Mouse (Mus musculus): ENCODE data around the gene Fblim1. TPM values are rescaled to one million over a fixed set of nuclear protein-coding genes. Genes with fewer than 3 reads are reported as not detected.

Fblim1 gene
- polyA plus RNA-seq, 1 experiment from 2014 or later: 1.8 TPM

DNA sequence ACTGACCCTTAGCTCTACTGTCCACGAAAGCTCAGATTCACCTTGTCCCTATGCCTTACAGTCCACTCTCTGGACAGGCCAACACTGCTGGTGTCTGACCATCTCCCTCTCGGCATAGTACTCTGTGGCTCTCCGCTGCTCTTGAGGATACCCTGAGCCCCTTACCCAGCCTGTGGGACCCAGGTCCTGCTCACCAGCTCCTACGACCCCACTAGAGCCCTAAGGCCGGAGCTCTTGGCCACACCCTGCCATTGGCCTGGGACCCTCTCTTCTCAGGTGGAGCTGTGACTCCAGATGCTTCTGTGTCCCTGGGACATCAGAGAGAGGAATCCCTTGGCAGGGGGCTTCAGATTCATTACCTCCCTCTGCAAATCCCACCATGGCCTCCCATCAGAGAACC, 475 bp downstream of the Fblim1 start:
- ATAC-seq (no peak), DNase-seq (no peak)
- no peaks in the 10 kb centered on the region for H3K27me3 ChIP-seq (ENCODE audit: insufficient read depth, low read length)
- 0 out of 2 replicates have a peak overlapping the region, but pooled peaks have one; percentile 21 for H3K9ac ChIP-seq (replicated peaks)
- 73% methylated on average over 5 of the region's 5 CpGs for whole genome bisulfite sequencing (ENCODE audit: insufficient replicate concordance)
- H3K27ac ChIP-seq (ENCODE audit: low read depth): no peak overlapping the region
- H3K4me2 ChIP-seq (ENCODE audit: low read depth, low read length): no peak overlapping the region
- no peaks in the 10 kb centered on the region for H3K36me3 ChIP-seq (replicated peaks; ENCODE audit: insufficient read depth, low read length)
- H3K4me3 ChIP-seq (ENCODE audit: low read depth, low read length): no peak overlapping the region
- peaks cover 9% of the 10 kb centered on the region for H3K4me1 ChIP-seq (ENCODE audit: insufficient read depth)
- TF ChIP-seq CTCF (IDR thresholded peaks at IDR 0.05; ENCODE audit: low read depth): no peak
- no peak for TF ChIP-seq EP300 (IDR thresholded peaks at IDR 0.05; ENCODE audit: low read depth)
- no peaks in the 10 kb centered on the region for H3K9me3 ChIP-seq (ENCODE audit: low read length)

- H3K27ac ChIP-seq (ENCODE audit: low read depth): no peak overlapping the region
- H3K4me3 ChIP-seq (ENCODE audit: low read depth, low read length): no peak overlapping the region
- no peaks in the 10 kb centered on the region for H3K9me3 ChIP-seq (ENCODE audit: low read length)
- WGBS (ENCODE audit: insufficient replicate concordance): 67% methylated on average over 8 of the region's 8 CpGs
- H3K4me1 ChIP-seq (ENCODE audit: insufficient read depth): peaks cover 10% of the 10 kb centered on the region
- DNase-seq: no peak
- H3K27me3 ChIP-seq (ENCODE audit: insufficient read depth, low read length): peaks cover 9% of the 10 kb centered on the region
- no peaks in the 10 kb centered on the region for H3K36me3 ChIP-seq (replicated peaks; ENCODE audit: insufficient read depth, low read length)
- TF ChIP-seq EP300 (IDR thresholded peaks at IDR 0.05; ENCODE audit: low read depth) (no peak), CTCF (IDR thresholded peaks at IDR 0.05; ENCODE audit: low read depth) (no peak)
- H3K4me2 ChIP-seq (ENCODE audit: low read depth, low read length): no peak overlapping the region
- H3K9ac ChIP-seq (replicated peaks): no peak overlapping the region
- ATAC-seq: peak; percentile 53
Observed at GRCm38 (mm10) chr4:141604493-141604892, 1.4 kb downstream of the Fblim1 start.

DNA sequence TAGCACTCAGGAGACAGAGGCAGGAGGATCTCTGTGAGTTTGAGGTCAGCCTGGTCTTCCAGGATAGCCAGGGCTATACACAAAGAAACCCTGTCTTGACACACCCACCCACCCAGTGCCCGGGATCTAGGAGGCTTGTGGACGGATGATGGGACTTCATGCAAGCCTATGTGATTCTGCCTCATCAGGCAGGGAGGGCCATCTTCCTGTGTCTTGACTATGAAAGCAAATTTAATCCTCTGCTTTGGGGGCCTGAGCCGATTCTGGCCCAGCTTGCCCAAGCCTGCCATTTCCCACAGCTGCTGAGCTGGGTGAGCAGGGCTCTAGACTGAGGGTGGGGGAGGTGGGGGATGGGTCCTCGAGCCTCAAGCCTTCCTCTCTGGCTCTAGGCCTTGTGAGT, 2.0 kb downstream of the Fblim1 start:
- Histone ChIP-seq H3K9ac (replicated peaks) (no peak overlapping the region), H3K4me2 (ENCODE audit: low read depth, low read length) (no peak overlapping the region), H3K27ac (ENCODE audit: low read depth) (no peak overlapping the region), H3K4me3 (ENCODE audit: low read depth, low read length) (no peak overlapping the region), H3K9me3 (ENCODE audit: low read length) (no peaks in the 10 kb centered on the region), H3K36me3 (replicated peaks; ENCODE audit: insufficient read depth, low read length) (no peaks in the 10 kb centered on the region), H3K27me3 (ENCODE audit: insufficient read depth, low read length) (peaks cover 14% of the 10 kb centered on the region), H3K4me1 (ENCODE audit: insufficient read depth) (peaks cover 14% of the 10 kb centered on the region)
- WGBS (ENCODE audit: insufficient replicate concordance): 57% methylated on average over 4 of the region's 4 CpGs
- ATAC-seq: no peak
- no peak for TF ChIP-seq CTCF (IDR thresholded peaks at IDR 0.05; ENCODE audit: low read depth)
- TF ChIP-seq EP300 (IDR thresholded peaks at IDR 0.05; ENCODE audit: low read depth): no peak
- DNase-seq: no peak

GRCm38 (mm10) chr4:141602523-141603223, 3.2 kb downstream of the Fblim1 start:
- DNase-seq: no peak
- no peaks in the 10 kb centered on the region for H3K9me3 ChIP-seq (ENCODE audit: low read length)
- no peak overlapping the region for H3K4me3 ChIP-seq (ENCODE audit: low read depth, low read length)
- TF ChIP-seq EP300 (IDR thresholded peaks at IDR 0.05; ENCODE audit: low read depth) (no peak), CTCF (IDR thresholded peaks at IDR 0.05; ENCODE audit: low read depth) (no peak)
- no peak for ATAC-seq
- no peak overlapping the region for H3K27ac ChIP-seq (ENCODE audit: low read depth)
- H3K27me3 ChIP-seq (ENCODE audit: insufficient read depth, low read length): peaks cover 21% of the 10 kb centered on the region
- H3K4me1 ChIP-seq (ENCODE audit: insufficient read depth): peaks cover 20% of the 10 kb centered on the region
- 56% methylated on average over 11 of the region's 11 CpGs for WGBS (ENCODE audit: insufficient replicate concordance)
- H3K36me3 ChIP-seq (replicated peaks; ENCODE audit: insufficient read depth, low read length): no peaks in the 10 kb centered on the region
- no peak overlapping the region for H3K9ac ChIP-seq (replicated peaks)
- H3K4me2 ChIP-seq (ENCODE audit: low read depth, low read length): no peak overlapping the region

GRCm38 (mm10) chr4:141601148-141601862, 4.6 kb downstream of the Fblim1 start:
- WGBS (ENCODE audit: insufficient replicate concordance): 68% methylated on average over 12 of the region's 12 CpGs

DNA sequence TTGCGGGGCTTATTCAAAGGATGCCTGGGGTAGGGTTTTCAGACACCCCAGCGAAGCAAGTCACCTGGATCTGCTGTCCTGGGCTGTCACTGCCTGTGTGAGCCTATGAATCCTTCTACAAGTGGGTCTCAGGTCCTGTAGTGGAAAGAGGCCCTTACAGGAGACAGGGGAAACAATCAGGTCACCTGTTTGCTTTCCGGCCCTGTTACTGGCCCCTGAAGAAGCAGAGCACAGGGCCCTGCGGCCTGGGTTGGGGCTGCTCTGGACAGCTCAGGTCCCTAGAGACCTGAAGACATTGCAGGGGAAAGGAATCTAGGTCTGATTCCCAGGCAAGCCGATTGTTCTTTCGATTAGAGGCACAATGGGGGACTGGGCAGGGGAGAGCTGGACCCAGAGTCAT, 5.5 kb downstream of the Fblim1 start:
- no peaks in the 10 kb centered on the region for H3K9me3 ChIP-seq (ENCODE audit: low read length)
- no peak overlapping the region for H3K27ac ChIP-seq (ENCODE audit: low read depth)
- peaks cover 21% of the 10 kb centered on the region for H3K27me3 ChIP-seq (ENCODE audit: insufficient read depth, low read length)
- ATAC-seq (no peak), DNase-seq (no peak)
- H3K9ac ChIP-seq (replicated peaks): no peak overlapping the region
- no peaks in the 10 kb centered on the region for H3K36me3 ChIP-seq (replicated peaks; ENCODE audit: insufficient read depth, low read length)
- TF ChIP-seq EP300 (IDR thresholded peaks at IDR 0.05; ENCODE audit: low read depth) (no peak), CTCF (IDR thresholded peaks at IDR 0.05; ENCODE audit: low read depth) (no peak)
- H3K4me3 ChIP-seq (ENCODE audit: low read depth, low read length): no peak overlapping the region
- H3K4me2 ChIP-seq (ENCODE audit: low read depth, low read length): no peak overlapping the region
- WGBS (ENCODE audit: insufficient replicate concordance): 53% methylated on average over 6 of the region's 6 CpGs
- H3K4me1 ChIP-seq (ENCODE audit: insufficient read depth): peaks cover 20% of the 10 kb centered on the region

More at GRCm38 (mm10) chr4:141601148-141601862, 4.6 kb downstream of the Fblim1 start:
- no peak for ATAC-seq
- H3K36me3 ChIP-seq (replicated peaks; ENCODE audit: insufficient read depth, low read length): no peaks in the 10 kb centered on the region
- peaks cover 20% of the 10 kb centered on the region for H3K4me1 ChIP-seq (ENCODE audit: insufficient read depth)
- H3K4me3 ChIP-seq (ENCODE audit: low read depth, low read length): no peak overlapping the region
- no peak for DNase-seq
- no peaks in the 10 kb centered on the region for H3K9me3 ChIP-seq (ENCODE audit: low read length)
- H3K27me3 ChIP-seq (ENCODE audit: insufficient read depth, low read length): peaks cover 21% of the 10 kb centered on the region
- no peak overlapping the region for H3K4me2 ChIP-seq (ENCODE audit: low read depth, low read length)
- TF ChIP-seq CTCF (IDR thresholded peaks at IDR 0.05; ENCODE audit: low read depth): no peak
- no peak overlapping the region for H3K9ac ChIP-seq (replicated peaks)
- H3K27ac ChIP-seq (ENCODE audit: low read depth): no peak overlapping the region

Data from liver, postnatal 0 days (tissue).